Mouse (Mus musculus) mouse embryonic stem cell (cell line): ENCODE results near the gene Ccdc88c.
"Not testable (repeated sequence)": the region's sequence is repeated elsewhere in the genome, so short reads cannot be mapped to it uniquely, and the experiment has no call there.

ENCODE experiments used
- in situ Hi-C, 2 experiments: fragments of 300-500 bp; cut with MboI; formaldehyde crosslinking; loops; 1 replicate in 1 of 2; 3 replicates in 1 of 2; pipeline ENCODE4 v1.14.3; 2019 to 2020; ENCODE audit warnings: low sequenced_read_pairs in 2 of 2, low pct_unique_long_range_greater_than_20kb in 1 of 2, mixed read lengths in 1 of 2; ENCODE audit not compliant: unreplicated experiment in 1 of 2

The Ccdc88c gene

DNA sequence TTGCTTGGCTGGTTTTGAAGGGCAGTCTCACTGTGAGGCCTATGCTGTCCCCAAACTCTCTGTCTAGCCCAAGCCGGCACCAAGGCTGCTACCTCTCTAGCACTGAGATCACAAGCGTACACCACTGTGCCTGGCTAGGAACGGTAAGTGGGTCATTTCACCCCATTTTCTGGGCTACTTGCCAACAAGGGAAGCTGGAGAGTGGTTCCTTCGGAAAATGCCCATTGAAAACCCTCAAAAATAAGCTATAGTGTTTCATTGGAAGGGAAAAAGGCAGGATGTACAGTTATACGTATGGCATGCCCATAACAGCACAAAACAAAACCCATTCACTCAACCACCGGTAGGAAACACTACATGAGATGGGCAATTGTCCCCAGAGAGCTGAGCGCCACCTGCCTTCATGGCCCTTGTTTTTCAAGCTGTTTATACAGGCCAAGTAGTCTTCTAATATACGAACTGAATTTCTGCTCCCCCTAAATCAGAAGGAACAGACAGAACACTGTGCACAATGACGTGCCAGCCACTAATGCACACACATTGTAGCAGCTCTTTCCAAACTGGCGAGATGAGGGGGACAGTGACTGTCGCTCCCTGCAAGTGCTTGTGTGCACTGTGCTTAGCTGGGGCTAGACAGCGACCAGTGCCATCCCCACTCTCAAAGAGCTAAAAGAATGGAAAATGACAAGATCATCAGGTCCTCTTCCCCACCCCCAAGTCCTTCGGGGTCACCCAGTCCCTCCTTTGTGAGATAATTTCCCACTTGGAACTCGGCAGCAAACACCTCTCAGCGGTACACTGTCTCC, 8.4 kb downstream of the Ccdc88c start:
- in situ Hi-C loops = loop anchor here in 1 of 2 experiments (5.0 kb wide), 1 partner anchor 63 kb away; no protein-coding TSS in a partner anchor

DNA sequence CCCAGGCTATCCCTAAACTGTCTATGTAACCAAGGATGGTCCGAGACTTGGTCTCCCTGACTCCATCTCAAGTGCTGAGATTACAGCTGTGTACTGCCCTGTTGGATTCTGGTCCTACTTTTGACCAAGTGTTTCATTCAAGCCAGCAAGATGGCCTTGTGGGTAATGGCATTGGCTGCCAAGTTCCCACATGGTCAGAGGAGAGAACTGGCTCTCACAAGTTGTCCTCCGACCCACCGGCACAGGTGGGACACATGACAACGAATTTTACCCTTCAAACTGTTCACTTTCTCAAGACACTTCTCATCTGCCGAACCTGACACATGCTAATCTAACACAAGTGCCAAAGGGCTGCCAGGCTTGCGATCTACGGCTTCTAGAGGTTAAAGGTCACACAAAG, 9.4 kb downstream of the Ccdc88c start:
- in situ Hi-C loops = no loop called here

DNA sequence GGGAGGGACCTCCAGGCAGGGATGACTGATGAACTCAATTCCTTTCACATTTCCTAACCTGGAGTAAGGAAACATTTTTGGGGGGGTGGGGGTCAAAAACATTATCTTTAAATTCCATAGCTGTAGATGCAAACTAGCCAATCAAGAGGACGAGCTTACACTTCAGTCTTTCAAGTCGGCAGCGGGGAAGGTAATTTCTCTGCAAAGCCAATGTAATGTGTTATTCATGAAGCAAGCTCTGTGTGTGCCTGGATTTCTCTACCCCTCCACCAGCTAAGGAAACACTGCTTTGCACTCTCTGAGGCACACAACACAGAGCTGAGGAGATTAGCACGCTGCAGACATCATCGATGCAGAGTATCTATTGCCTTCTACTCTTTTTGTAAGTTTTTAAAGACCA, 9.8 kb downstream of the Ccdc88c start:
- in situ Hi-C loops = no loop called here

- in situ Hi-C loops = no loop called here
These were observed 10.9 kb downstream of the Ccdc88c start for GRCm38 (mm10) chr12:101017971-101018371.

DNA sequence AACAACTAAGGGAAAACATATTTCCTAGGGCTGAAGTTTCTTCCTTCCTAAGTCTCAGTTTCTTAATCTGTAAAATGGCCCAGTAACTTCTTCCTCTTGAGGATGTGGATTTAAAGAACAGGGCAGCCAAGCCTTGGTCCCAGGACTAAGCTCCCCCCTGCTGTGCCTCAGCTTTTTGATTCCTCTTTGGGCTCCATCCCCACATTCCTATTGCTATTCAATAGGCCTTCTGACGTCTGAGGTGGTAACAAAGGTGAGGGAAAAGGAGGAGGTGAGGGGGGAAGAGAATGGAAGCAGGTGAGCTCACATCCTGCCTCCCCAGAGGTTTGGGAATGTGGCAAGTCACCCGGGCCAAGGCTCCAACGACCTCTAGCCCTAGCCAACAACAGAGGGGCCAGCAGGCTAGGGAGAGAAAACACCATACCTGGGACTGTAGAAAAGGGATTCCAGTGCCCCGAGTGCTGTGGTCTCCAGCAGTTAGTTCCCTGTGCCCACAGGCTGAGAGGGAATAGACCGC, 12.4 kb downstream of the Ccdc88c start:
- in situ Hi-C loops = no loop called here

DNA sequence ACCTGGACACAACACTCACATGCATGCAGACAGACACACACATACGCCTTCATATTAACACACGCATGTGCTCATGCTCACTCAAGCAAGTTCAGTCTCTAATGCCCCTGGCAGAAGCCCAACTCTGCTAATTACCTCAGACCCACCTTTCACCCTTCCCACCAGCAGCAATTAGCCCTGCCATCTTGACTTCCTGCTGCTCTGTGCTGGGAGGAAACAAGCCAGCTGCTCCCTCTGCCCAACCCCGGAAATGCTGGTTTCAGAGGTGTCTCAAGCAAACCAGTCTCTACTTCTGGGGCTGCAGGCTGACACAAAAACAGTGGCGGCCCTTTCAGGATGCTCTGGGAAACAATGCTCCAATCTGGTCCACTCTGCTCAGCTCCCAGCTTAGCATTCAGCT, 12.9 kb downstream of the Ccdc88c start:
- in situ Hi-C loops = no loop called here

DNA sequence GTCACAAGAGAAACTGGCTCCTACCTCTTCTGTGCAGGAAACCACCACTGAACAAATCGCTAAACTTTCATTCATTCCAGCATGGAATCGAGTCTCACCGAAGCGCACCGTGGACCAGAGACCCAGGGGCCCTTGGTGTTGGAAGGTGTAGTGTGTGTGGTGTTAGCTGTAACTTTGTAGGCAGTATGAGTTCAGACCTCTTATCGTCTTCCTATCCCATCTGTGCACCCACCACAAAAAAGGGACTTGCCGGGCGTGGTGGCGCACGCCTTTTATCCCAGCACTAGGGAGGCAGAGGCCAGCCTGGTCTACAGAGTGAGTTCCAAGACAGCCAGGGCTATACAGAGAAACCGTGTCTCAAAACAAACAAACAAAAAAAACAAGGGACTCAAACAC, 13.7 kb downstream of the Ccdc88c start:
- in situ Hi-C loops = no loop called here

DNA sequence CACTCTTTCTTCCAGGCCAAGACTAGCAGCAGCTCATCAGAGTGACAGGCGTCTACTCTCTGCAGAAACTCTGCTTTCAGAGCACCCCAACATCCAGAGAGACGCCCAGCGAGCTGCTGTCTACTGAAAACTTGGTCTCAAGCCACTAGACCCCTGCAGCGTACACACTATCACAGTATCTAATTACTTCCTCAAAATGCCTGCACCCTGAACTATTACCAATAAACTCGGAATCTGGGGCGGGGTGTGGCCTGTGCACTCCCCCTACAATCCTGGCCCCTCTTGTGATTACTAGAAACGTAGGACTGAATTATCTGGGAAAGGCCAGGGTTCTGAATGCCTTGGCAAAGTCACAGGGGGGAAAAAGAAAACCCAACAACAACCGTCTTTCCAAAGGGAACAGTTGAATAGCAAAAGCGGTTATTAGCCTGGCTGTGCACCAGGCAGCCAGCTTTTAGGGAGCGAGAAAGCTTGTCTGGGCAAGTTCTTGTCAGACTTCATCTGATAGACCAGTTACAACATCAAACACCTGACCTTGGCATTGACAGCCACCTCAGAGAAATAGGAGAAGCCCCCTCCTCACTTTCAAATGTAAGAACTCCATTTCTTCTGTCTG, 14.2 kb downstream of the Ccdc88c start:
- in situ Hi-C loops = no loop called here

DNA sequence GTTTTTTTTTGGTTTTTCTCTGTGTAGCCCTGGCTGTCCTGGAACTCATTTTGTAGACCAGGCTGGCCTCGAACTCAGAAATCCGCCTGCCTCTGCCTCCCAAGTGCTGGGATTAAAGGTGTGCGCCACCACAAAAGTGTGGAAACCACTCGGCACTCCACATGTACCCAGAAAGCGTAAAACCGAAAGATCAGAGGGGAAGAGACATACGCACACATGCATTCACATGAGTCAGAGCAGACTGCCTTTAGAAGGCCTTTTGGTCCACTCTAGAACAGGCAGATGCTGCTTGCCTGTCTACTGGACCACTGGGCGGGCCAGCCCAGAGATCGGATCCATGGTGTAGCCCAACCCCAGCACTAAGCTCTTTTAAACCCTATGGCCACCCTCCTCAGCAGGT, 15.2 kb downstream of the Ccdc88c start:
- in situ Hi-C loops = not testable (repeated sequence)

DNA sequence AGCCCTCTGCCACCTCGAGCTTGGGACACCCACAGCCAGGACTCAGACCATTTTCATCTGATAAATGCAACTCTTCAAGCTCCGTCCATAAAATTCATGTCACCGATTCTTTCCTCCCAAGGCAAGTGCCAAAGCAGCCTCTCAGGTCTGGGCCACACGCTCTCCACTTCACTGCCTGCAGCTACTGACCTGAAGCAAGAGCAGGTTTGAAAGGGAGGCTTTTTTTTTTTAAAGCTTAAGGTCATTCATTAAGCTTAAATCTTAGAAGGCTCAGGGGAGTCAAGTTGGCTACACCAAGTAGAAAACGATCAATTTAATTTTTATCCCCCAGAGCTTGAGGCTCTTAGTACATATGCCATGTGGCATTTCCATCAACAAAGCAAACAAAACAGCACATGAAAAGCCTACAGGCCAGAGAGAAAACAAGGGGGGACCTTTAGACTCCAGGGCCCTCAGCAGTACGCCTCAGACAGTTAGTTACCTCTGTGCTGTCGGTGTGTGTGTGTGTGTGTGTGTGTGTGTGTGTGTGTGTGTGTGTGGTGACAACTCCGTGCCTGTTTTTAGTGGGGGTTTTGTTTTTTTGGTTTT, 15.7 kb downstream of the Ccdc88c start:
- in situ Hi-C loops = no loop called here

- in situ Hi-C loops = no loop called here
These were observed 16.4 kb downstream of the Ccdc88c start for GRCm38 (mm10) chr12:101012197-101013077.

DNA sequence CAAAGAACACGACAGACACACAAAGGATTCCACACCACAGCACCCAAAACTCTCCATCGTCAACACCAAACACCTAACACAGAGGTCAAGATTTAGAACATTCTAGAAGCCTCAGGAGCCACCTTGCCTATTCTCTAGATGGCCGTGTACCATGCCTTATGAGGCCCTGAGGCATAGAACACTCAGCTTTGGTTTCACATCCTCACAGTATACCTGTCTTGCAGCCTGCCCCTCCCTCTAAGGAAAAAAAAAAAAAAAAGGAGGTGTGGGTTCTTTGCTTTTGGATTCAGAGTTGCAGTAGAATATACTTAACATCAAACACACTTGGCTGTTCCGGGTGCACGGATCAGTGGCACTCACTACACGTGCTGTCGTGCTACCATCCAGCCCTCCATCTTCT, 17.8 kb downstream of the Ccdc88c start:
- in situ Hi-C loops = no loop called here

DNA sequence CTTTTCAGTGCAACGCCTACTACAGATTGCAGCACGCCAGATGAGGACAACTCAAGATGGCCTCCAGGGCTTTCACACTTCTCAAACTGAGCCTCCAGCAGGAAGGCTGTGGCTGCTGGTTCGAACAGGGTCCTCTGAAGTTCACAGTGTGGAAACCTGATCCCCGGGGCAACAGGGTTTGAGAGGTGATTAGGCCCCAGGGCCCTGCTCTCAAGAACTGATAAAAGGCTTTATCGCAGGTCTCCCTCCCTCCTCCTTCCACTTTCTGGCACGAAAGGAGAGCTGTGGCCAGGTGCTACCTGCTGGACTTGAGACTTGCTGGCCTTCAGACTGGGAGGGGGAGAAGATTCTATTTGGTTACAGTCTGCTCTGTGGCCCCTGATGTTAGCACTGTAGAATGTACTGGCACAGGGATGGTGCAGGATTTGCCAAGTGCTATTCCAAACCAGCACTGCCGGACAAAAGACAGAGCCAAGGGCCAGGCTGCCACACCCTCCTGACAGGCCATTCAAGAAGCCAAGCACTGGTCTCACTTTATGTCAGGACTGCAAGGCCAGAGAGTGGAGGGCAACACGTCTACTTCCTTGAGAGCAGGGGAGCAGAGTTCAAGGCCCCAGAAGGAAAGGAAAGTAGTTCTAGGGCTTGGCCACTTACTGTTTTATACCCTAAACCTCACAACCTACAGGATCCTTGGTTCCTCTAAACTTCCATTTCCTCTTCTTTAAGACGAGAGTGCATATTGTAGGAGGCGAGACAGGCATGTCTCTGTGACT, 18.5 kb downstream of the Ccdc88c start:
- in situ Hi-C loops = no loop called here

DNA sequence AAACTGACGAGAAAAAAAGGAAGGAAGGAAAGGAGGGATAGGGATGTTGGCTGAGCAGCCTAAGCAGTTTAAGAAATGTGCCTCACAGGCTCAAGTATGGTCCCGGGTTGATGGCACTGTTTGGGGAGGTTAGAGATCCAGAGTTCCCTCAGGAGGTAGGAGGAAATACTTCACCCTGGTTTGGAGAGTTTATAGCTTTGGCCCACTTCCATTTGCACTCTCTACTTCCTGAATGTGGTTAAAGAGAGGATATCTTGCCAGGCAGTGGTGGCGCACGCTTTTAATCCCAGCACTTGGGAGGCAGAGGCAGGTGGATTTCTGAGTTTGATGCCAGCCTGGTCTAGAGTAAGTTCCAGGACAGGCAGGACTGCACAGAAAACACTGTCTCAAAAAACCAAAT, 19.6 kb downstream of the Ccdc88c start:
- in situ Hi-C loops = no loop called here

DNA sequence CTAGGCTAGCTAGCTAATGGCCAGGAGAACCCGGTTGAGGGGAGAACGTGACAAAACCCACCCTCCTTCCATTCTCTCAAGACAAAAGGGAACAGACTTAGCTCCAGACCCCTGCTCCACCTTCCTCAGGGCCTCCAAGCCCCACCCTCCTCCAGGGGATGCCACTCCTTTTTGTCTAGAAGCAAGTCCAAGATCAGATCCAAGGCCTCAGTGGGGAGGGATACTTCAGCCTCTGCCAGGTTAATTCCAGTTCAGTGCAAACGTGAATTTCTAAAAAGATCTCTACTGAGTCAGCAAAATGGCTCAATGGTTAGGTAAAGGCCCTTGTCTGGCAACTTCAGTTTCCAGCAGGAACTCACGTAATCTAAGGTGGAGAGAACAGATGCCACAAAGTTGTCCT, 20.2 kb downstream of the Ccdc88c start:
- in situ Hi-C loops = no loop called here

- in situ Hi-C loops = no loop called here
These were observed 20.8 kb downstream of the Ccdc88c start for GRCm38 (mm10) chr12:101007968-101008481.

GRCm38 (mm10) chr12:101007427-101007826, 21.4 kb downstream of the Ccdc88c start:
- in situ Hi-C loops = no loop called here
